Mouse (Mus musculus) cerebellum, adult 9-10 months (tissue): ENCODE results near the gene Proca1.

Source experiments
- DNase-seq: peaks from one replicate; pipeline ENCODE4 v3.0.0; 2022

Proca1 gene

GRCm38 (mm10) chr11:78231518-78231917, 38.3 kb downstream of the Proca1 start:
- no peak for DNase-seq

- DNase-seq = no peak
Observed at GRCm38 (mm10) chr11:78240193-78240857, 47.1 kb downstream of the Proca1 start.

- DNase-seq = no peak
Observed at GRCm38 (mm10) chr11:78245261-78245626, 52.1 kb downstream of the Proca1 start.

GRCm38 (mm10) chr11:78245627-78246317, 52.6 kb downstream of the Proca1 start, which contains the start of the genes Sdf2 and Supt6:
Sdf2 (plus strand) TSS chr11:78245746.
Supt6 (minus strand) TSS chr11:78245987.
- DNase-seq = peak; percentile 84

- DNase-seq = no peak
Observed at GRCm38 (mm10) chr11:78246318-78247011, 53.3 kb downstream of the Proca1 start.

- DNase-seq = no peak
Observed at GRCm38 (mm10) chr11:78247012-78247348, 53.8 kb downstream of the Proca1 start.

GRCm38 (mm10) chr11:78247727-78248140, 54.5 kb downstream of the Proca1 start:
- DNase-seq = no peak
